Mouse (Mus musculus): ENCODE measurements around the gene Nabp2. TPM values are rescaled to one million over a fixed set of nuclear protein-coding genes. Genes with fewer than 3 reads are reported as not detected.

The Nabp2 gene
- polyA plus RNA-seq, 1 experiment: 37.8 TPM

DNA sequence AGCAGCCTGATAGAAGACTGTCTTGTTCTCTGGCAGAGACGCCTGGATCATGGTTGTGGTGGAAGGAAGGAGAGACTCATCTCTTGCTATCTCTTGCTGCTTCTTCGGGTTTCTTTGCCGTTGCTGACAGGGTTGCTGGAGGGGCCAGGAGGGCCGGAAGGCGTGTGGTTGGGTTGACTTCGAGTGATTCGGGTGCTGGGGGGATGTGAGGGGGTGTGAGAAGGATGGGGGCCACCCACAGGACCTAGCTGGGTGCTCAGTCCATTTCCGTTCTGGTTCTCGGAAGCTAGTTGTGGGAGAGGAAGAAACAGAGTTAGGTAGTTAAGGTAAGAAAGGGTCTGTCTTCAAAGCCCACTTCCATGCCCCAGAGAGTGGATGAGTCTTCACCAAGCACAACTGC lies 9.7 kb downstream of the Nabp2 start:
- Histone ChIP-seq H3K27ac (ENCODE audit: insufficient read depth, low read depth, low read length) (no peak overlapping the region), H3K4me1 (ENCODE audit: control insufficient read depth, insufficient read depth, insufficient read length, low read length) (peaks cover 11% of the 10 kb centered on the region), H3K27me3 (ENCODE audit: control insufficient read depth, insufficient read depth, low read length) (no peaks in the 10 kb centered on the region), H3K4me3 (ENCODE audit: low read depth, low read length) (no peak overlapping the region), H3K36me3 (ENCODE audit: control insufficient read depth, insufficient read depth, low read length) (peaks cover 12% of the 10 kb centered on the region)
- TF ChIP-seq CTCF (IDR thresholded peaks at IDR 0.05; ENCODE audit: extremely low read depth, insufficient read length, insufficient replicate concordance, low read depth, low read length): no peak
- TF ChIP-seq POLR2A (IDR thresholded peaks at IDR 0.05; ENCODE audit: low read depth, low read length): no peak
- WGBS: 63% methylated on average over 9 of the region's 9 CpGs

DNA sequence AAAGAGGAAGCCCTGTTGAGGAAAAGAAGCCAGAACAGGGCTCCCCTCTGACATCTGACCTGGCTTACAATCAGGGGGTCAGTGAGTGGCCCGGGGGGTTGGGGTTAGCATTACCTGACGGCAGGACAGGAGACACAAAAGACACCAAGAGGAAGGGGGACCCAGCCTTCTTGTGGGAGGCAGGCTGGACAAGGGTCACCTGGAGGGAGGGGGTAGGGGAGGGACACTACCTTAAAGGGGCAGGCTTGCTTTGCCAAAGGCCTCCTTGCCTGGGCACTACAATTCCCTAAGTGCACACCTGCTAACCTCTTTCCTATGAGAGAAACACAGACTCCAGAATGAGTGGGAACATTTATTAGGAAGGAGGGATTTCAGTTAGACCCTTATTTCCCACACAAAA lies 10.2 kb downstream of the Nabp2 start, which contains the start of gene Slc39a5:
Gene Slc39a5, minus strand, starts transcription at position 174 of the 400 bp plus-strand sequence.
- Histone ChIP-seq H3K27ac (ENCODE audit: insufficient read depth, low read depth, low read length) (peak within 1 kb of the TSS; percentile 80), H3K4me1 (ENCODE audit: control insufficient read depth, insufficient read depth, insufficient read length, low read length) (peaks cover 11% of the 10 kb centered on the region), H3K4me3 (ENCODE audit: low read depth, low read length) (peak within 1 kb of the TSS; percentile 60), H3K36me3 (ENCODE audit: control insufficient read depth, insufficient read depth, low read length) (peaks cover 10% of the 10 kb centered on the region), H3K27me3 (ENCODE audit: control insufficient read depth, insufficient read depth, low read length) (no peaks in the 10 kb centered on the region)
- TF ChIP-seq CTCF (IDR thresholded peaks at IDR 0.05; ENCODE audit: extremely low read depth, insufficient read length, insufficient replicate concordance, low read depth, low read length) (no peak), POLR2A (IDR thresholded peaks at IDR 0.05; ENCODE audit: low read depth, low read length) (peak; percentile 20; the same call in 1 of the 2 replicates)
- 8% methylated on average over 2 of the region's 2 CpGs for WGBS

GRCm38 (mm10) chr10:128400338-128400737 lies 11.0 kb downstream of the Nabp2 start:
- H3K36me3 ChIP-seq (ENCODE audit: control insufficient read depth, insufficient read depth, low read length): peaks cover 7% of the 10 kb centered on the region; the same call in 1 of the 2 replicates
- 23% methylated on average over 5 of the region's 5 CpGs for WGBS
- peaks cover 14% of the 10 kb centered on the region for H3K4me1 ChIP-seq (ENCODE audit: control insufficient read depth, insufficient read depth, insufficient read length, low read length)
- H3K4me3 ChIP-seq (ENCODE audit: low read depth, low read length): peak overlapping the region; percentile 60
- peak overlapping the region; percentile 80 for H3K27ac ChIP-seq (ENCODE audit: insufficient read depth, low read depth, low read length)
- TF ChIP-seq CTCF (IDR thresholded peaks at IDR 0.05; ENCODE audit: extremely low read depth, insufficient read length, insufficient replicate concordance, low read depth, low read length) (no peak), POLR2A (IDR thresholded peaks at IDR 0.05; ENCODE audit: low read depth, low read length) (no peak)
- no peaks in the 10 kb centered on the region for H3K27me3 ChIP-seq (ENCODE audit: control insufficient read depth, insufficient read depth, low read length)

GRCm38 (mm10) chr10:128397466-128397865 lies 13.8 kb downstream of the Nabp2 start:
- 44% methylated on average over 7 of the region's 7 CpGs for WGBS
- TF ChIP-seq POLR2A (IDR thresholded peaks at IDR 0.05; ENCODE audit: low read depth, low read length) (no peak), CTCF (IDR thresholded peaks at IDR 0.05; ENCODE audit: extremely low read depth, insufficient read length, insufficient replicate concordance, low read depth, low read length) (no peak)
- H3K27ac ChIP-seq (ENCODE audit: insufficient read depth, low read depth, low read length): no peak overlapping the region
- peaks cover 10% of the 10 kb centered on the region for H3K36me3 ChIP-seq (ENCODE audit: control insufficient read depth, insufficient read depth, low read length)
- peaks cover 14% of the 10 kb centered on the region for H3K4me1 ChIP-seq (ENCODE audit: control insufficient read depth, insufficient read depth, insufficient read length, low read length)
- no peaks in the 10 kb centered on the region for H3K27me3 ChIP-seq (ENCODE audit: control insufficient read depth, insufficient read depth, low read length)
- H3K4me3 ChIP-seq (ENCODE audit: low read depth, low read length): no peak overlapping the region

DNA sequence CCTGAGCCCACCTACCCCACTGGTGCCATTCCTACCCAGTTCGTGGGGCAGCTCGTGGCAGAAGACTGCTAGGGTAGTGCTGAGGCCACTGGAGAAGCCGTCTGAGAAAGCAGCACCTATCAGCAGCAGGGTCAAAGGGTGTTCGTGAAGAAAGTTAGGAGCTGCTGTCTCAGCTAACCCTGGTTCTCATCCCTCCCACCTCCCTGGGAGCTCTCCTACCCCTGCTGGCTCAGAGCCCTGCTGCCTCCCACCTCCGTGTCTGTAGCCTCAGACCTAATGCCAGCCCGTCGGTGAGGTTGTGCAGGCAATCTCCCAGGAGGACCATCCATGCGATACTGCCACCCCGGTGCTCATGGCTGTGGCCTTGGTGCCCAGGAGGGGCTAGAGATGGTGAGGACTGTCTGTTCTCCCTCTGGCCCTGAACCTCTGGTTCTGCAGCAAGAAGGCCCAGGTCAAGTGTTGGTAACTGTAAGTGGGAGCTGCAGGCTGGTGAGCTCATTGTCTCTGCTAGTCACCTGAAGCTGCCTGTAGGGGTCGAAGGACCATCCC lies 14.5 kb downstream of the Nabp2 start:
- Histone ChIP-seq H3K4me1 (ENCODE audit: control insufficient read depth, insufficient read depth, insufficient read length, low read length) (peaks cover 14% of the 10 kb centered on the region), H3K4me3 (ENCODE audit: low read depth, low read length) (no peak overlapping the region), H3K27me3 (ENCODE audit: control insufficient read depth, insufficient read depth, low read length) (no peaks in the 10 kb centered on the region), H3K36me3 (ENCODE audit: control insufficient read depth, insufficient read depth, low read length) (peaks cover 16% of the 10 kb centered on the region), H3K27ac (ENCODE audit: insufficient read depth, low read depth, low read length) (no peak overlapping the region)
- no peak for TF ChIP-seq CTCF (IDR thresholded peaks at IDR 0.05; ENCODE audit: extremely low read depth, insufficient read length, insufficient replicate concordance, low read depth, low read length)
- no peak for TF ChIP-seq POLR2A (IDR thresholded peaks at IDR 0.05; ENCODE audit: low read depth, low read length)
- 59% methylated on average over 10 of the region's 10 CpGs for WGBS

DNA sequence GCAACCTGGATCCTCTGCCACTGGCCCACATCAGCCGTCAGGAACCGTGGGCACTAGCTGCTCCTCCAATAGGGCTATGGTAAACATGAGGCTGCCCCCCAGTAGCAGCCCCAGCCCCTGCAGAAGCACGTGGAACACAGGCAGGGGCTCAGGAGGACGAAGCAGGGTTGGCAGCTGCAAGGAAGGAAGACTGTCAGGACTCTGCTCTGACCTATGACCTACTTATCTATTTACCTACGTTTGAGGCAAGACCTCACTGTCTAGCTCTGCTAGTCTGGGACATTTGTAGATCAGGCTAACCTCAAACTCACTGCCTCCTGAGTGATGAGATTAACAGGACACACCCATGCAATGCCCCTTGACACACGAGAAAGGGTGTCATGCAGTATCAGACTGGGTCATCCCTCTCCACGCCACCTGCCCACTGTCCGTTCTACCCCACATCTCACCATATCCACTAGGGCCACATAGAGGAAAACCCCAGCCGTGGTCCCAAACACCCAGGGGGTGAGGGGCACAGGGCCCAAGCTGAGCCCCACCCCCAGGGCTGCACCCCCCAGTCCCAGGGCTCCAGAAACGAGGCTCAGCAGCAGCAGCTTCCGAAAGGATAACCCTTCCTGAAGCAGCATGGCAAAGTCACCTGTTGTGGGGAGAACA lies 15.1 kb downstream of the Nabp2 start:
- no peak overlapping the region for H3K4me3 ChIP-seq (ENCODE audit: low read depth, low read length)
- H3K27me3 ChIP-seq (ENCODE audit: control insufficient read depth, insufficient read depth, low read length): no peaks in the 10 kb centered on the region
- H3K36me3 ChIP-seq (ENCODE audit: control insufficient read depth, insufficient read depth, low read length): peaks cover 20% of the 10 kb centered on the region
- H3K4me1 ChIP-seq (ENCODE audit: control insufficient read depth, insufficient read depth, insufficient read length, low read length): peaks cover 14% of the 10 kb centered on the region
- H3K27ac ChIP-seq (ENCODE audit: insufficient read depth, low read depth, low read length): no peak overlapping the region
- 48% methylated on average over 11 of the region's 11 CpGs for WGBS
- TF ChIP-seq POLR2A (IDR thresholded peaks at IDR 0.05; ENCODE audit: low read depth, low read length): no peak
- TF ChIP-seq CTCF (IDR thresholded peaks at IDR 0.05; ENCODE audit: extremely low read depth, insufficient read length, insufficient replicate concordance, low read depth, low read length): no peak

GRCm38 (mm10) chr10:128391850-128392249 lies 19.4 kb downstream of the Nabp2 start:
- TF ChIP-seq CTCF (IDR thresholded peaks at IDR 0.05; ENCODE audit: extremely low read depth, insufficient read length, insufficient replicate concordance, low read depth, low read length): no peak
- no peak for TF ChIP-seq POLR2A (IDR thresholded peaks at IDR 0.05; ENCODE audit: low read depth, low read length)
- no peak overlapping the region for H3K4me3 ChIP-seq (ENCODE audit: low read depth, low read length)
- peaks cover 4% of the 10 kb centered on the region for H3K4me1 ChIP-seq (ENCODE audit: control insufficient read depth, insufficient read depth, insufficient read length, low read length)
- H3K36me3 ChIP-seq (ENCODE audit: control insufficient read depth, insufficient read depth, low read length): peaks cover 55% of the 10 kb centered on the region
- no peak overlapping the region for H3K27ac ChIP-seq (ENCODE audit: insufficient read depth, low read depth, low read length)
- no peaks in the 10 kb centered on the region for H3K27me3 ChIP-seq (ENCODE audit: control insufficient read depth, insufficient read depth, low read length)
- WGBS: 80% methylated on average over 6 of the region's 6 CpGs
